8 mouse cellular contexts compared by ENCODE assay signal in the genomic region with DNA sequence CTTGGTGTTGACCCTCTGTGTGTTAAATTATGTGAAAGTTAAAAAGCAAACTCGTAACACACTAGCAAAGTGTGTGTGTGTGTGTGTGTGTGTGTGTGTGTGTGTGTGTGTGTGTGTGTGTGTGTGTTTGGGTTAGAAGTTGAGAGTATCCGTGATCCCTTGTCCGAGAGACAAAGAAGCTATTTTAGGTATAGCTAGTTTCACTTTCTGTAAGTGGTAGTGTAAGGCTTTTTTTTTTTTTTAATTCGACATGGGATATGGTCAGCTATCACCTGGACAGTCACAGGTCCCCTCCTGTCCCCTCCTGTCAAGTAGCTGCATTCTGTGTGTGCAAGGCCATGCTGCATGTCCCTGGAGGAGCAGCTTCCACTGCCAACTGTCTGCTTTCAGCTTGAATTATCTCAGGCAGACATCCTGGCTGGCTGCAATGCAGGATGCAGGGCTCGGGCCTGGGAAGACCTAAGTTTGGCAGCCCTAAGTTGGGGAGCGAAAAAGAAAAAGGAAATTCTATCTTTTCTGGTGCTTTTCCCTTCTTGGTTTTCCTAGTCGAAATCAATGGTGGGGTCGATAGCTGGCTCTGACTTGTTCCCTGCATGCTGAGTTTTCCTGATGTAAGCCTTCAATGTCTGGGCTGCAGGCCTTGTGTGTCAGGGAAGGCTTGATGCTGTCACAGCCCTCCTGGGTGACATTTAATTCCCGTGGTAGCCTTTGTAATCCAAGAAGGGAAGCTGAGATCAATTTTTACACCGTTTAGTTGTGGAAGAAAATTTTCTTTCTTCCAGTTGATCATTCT.
DNase-seq lines count a peak whose midpoint lies in the region; ATAC-seq and TF ChIP-seq lines count a peak whose summit lies in the region.

No protein-coding gene starts in this region.

- no peak overlapping the region for H3ac ChIP-seq in myocyte (ENCODE audit: control insufficient read depth, insufficient read length)

- no peaks in the 10 kb centered on the region for H3K36me3 ChIP-seq in spleen, adult 2 months (ENCODE audit: control insufficient read depth, insufficient read depth, low read length)
- no peaks in the 10 kb centered on the region for H3K36me3 ChIP-seq in heart, embryonic 12.5 days
- H3K36me3 ChIP-seq in kidney, postnatal 0 days (ENCODE audit: insufficient read depth, low read length) = no peaks in the 10 kb centered on the region
- H3K36me3 ChIP-seq in myocyte (ENCODE audit: control insufficient read depth, insufficient read depth) = no peaks in the 10 kb centered on the region

- no peaks in the 10 kb centered on the region for H3K79me2 ChIP-seq in myocyte (ENCODE audit: control insufficient read depth, insufficient read depth)

- H3K4me3 ChIP-seq in spleen, adult 2 months (ENCODE audit: extremely low read depth, insufficient read depth, insufficient read length) = peak overlapping the region; percentile 11; the same call in 1 of the 2 replicates
- peak overlapping the region; percentile 18; the same call in 1 of the 2 replicates for H3K4me3 ChIP-seq in heart, embryonic 12.5 days
- no peak overlapping the region for H3K4me3 ChIP-seq in kidney, postnatal 0 days (replicated peaks; ENCODE audit: low read depth, low read length)
- H3K4me3 ChIP-seq in myocyte = no peak overlapping the region

- no peak for DNase-seq in spleen, adult 2 months (ENCODE audit: low read depth in 1 of 2, low spot score in 2 of 2)
- DNase-seq in spleen, postnatal 14 days (ENCODE audit: low spot score in 2 of 2) = no peak
- DNase-seq in kidney, postnatal 0 days (ENCODE audit: low spot score) = no peak
- no peak for DNase-seq in natural killer cell, adult 2 months (ENCODE audit: low spot score in 2 of 2)
- DNase-seq in urinary bladder, postnatal 14 days (ENCODE audit: low spot score) = no peak

- no peak overlapping the region; the same call in 1 of the 2 replicates for H3K27ac ChIP-seq in spleen, adult 2 months (ENCODE audit: insufficient read depth, low read length)
- peak overlapping the region; percentile 81 for H3K27ac ChIP-seq in heart, embryonic 12.5 days (ENCODE audit: poor library complexity, severe bottlenecking)
- peak overlapping the region; percentile 50; the same call in 1 of the 2 replicates for H3K27ac ChIP-seq in kidney, postnatal 0 days

- peak overlapping the region; percentile 47; the same call in 1 of the 2 replicates for H3K9ac ChIP-seq in heart, embryonic 12.5 days
- no peak overlapping the region for H3K9ac ChIP-seq in kidney, postnatal 0 days (ENCODE audit: low read depth, low read length)

- no peak for TF ChIP-seq POLR2A in spleen, adult 2 months (IDR thresholded peaks at IDR 0.05; ENCODE audit: low read depth, low read length)
- no peak for TF ChIP-seq POLR2A in myocyte (IDR thresholded peaks at IDR 0.05; ENCODE audit: insufficient read length, low read depth)

- no peaks in the 10 kb centered on the region for H3K9me3 ChIP-seq in heart, embryonic 12.5 days (replicated peaks)
- no peaks in the 10 kb centered on the region for H3K9me3 ChIP-seq in kidney, postnatal 0 days (replicated peaks; ENCODE audit: low read length)

- no peak for TF ChIP-seq CTCF in spleen, adult 2 months (IDR thresholded peaks at IDR 0.05; ENCODE audit: extremely low read depth, insufficient read depth, insufficient read length, insufficient replicate concordance)
- TF ChIP-seq CTCF in kidney, postnatal 0 days (IDR thresholded peaks at IDR 0.05; ENCODE audit: low read depth) = no peak

- peak overlapping the region; percentile 65 for H3K4me2 ChIP-seq in heart, embryonic 12.5 days
- H3K4me2 ChIP-seq in kidney, postnatal 0 days (ENCODE audit: low read length) = peak overlapping the region; percentile 27
- H3K4me2 ChIP-seq in myocyte (ENCODE audit: low read depth) = peak overlapping the region; percentile 24

- peak; percentile 20; the same call in 1 of the 2 replicates for ATAC-seq in common myeloid progenitor, adult 5-6 weeks (replicated peaks; ENCODE audit: low read depth, poor library complexity, severe bottlenecking)
- 0 out of 2 replicates have a peak, but pooled peaks have one; percentile 59 for ATAC-seq in heart, embryonic 12.5 days (ENCODE audit: insufficient number of reproducible peaks, low FRiP score)
- ATAC-seq in kidney, postnatal 0 days (replicated peaks; ENCODE audit: low FRiP score, low read depth) = no peak

- WGBS in spleen, adult 2 months = 39% methylated on average over 10 of the region's 10 CpGs
- WGBS in heart, embryonic 12.5 days = 34% methylated on average over 10 of the region's 10 CpGs
- WGBS in kidney, postnatal 0 days = 44% methylated on average over 10 of the region's 10 CpGs

- H3K27me3 ChIP-seq in spleen, adult 2 months (ENCODE audit: control insufficient read depth, insufficient read depth, low read length) = no peaks in the 10 kb centered on the region
- H3K27me3 ChIP-seq in heart, embryonic 12.5 days (replicated peaks) = no peaks in the 10 kb centered on the region
- no peaks in the 10 kb centered on the region for H3K27me3 ChIP-seq in kidney, postnatal 0 days (ENCODE audit: insufficient read depth, low read length)
- H3K27me3 ChIP-seq in myocyte (ENCODE audit: control insufficient read depth, insufficient read depth, insufficient read length) = no peaks in the 10 kb centered on the region

- peaks cover 2% of the 10 kb centered on the region; the same call in 1 of the 2 replicates for H3K4me1 ChIP-seq in spleen, adult 2 months (ENCODE audit: control insufficient read depth, insufficient read depth, insufficient read length)
- H3K4me1 ChIP-seq in heart, embryonic 12.5 days (replicated peaks) = peaks cover 53% of the 10 kb centered on the region
- H3K4me1 ChIP-seq in kidney, postnatal 0 days (replicated peaks; ENCODE audit: insufficient read depth, low read length) = no peaks in the 10 kb centered on the region

TF ChIP-seq in myocyte, 11 proteins besides CTCF, POLR2A, EP300 and RAD21:
- TF ChIP-seq POLR2AphosphoS2 (IDR thresholded peaks at IDR 0.05; ENCODE audit: insufficient read length, low read depth) (no peak), MYOD1 (IDR thresholded peaks at IDR 0.05; ENCODE audit: control insufficient read depth in 1 of 3, insufficient read length in 2 of 3, low read depth in 2 of 3) (no peak), USF1 (IDR thresholded peaks at IDR 0.05; ENCODE audit: low read depth) (no peak), SRF (IDR thresholded peaks at IDR 0.05; ENCODE audit: control insufficient read depth, insufficient read length, low read depth) (no peak), MAX (IDR thresholded peaks at IDR 0.05; ENCODE audit: low read depth) (no peak), CEBPB (IDR thresholded peaks at IDR 0.05; ENCODE audit: insufficient read depth, poor library complexity, severe bottlenecking) (no peak), MYOG (IDR thresholded peaks at IDR 0.05; ENCODE audit: control insufficient read depth in 1 of 3, insufficient read depth in 1 of 3, insufficient read length in 2 of 3, low read depth in 2 of 3) (no peak), REST (IDR thresholded peaks at IDR 0.05; ENCODE audit: insufficient read depth, insufficient read length) (no peak), E2F4 (IDR thresholded peaks at IDR 0.05; ENCODE audit: insufficient read depth) (no peak), TCF12 (IDR thresholded peaks at IDR 0.05; ENCODE audit: insufficient read depth, poor library complexity, severe bottlenecking) (no peak), TCF3 (IDR thresholded peaks at IDR 0.05; ENCODE audit: insufficient read length, low read depth) (no peak)
TF ChIP-seq in myocyte: peak in this region for 0.

Comparison
In these comparisons a context has a peak if more than half of its experiments do, and no peak if none do; other contexts are left out.
1. H3K4me3 ChIP-seq: peak in spleen, adult 2 months (single experiment) and heart, embryonic 12.5 days (single experiment); none in kidney, postnatal 0 days (single experiment) and myocyte (single experiment).
2. Peak in every context shown above with its lines, with median percentiles within 50 percentile points of each other: H3K4me2 ChIP-seq.